14 mouse cellular contexts compared by ENCODE assay signal in the genomic region with DNA sequence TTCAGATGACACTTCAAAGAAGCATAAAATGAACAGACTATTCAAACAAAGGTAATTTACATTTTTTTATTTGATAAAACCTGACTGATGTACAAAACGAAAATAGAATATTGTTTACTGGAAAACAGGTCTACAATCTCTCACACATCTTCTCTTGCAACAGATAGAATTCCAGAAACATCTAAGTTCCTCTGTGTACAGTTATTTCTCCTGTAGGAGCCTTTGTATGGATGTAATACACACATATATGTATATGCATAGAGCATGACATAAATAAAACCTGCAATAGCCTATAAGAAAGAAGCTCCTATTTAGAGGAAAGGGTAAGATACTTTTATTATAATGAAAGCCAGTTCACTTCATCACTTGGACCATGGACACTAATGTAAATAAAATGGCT.
DNase-seq lines count a peak whose midpoint lies in the region; ATAC-seq and TF ChIP-seq lines count a peak whose summit lies in the region.
"Had no signal": no experiment of that assay in that cellular context is flagged by ENCODE, and none has a peak within 500 bp of the region (broad histone marks: within the 10 kb centered on the region; RNA-seq: fewer than 3 reads in every experiment).

No protein-coding gene starts in this region.

- peak overlapping the region; percentile 92 for H3K9ac ChIP-seq in forebrain, embryonic 14.5 days (ENCODE audit: low read length)
- H3K9ac ChIP-seq in hindbrain, postnatal 0 days (replicated peaks; ENCODE audit: low read length) = peak overlapping the region; percentile 61; the same call in 1 of the 2 replicates
- H3K9ac ChIP-seq in neural tube, embryonic 13.5 days = peak overlapping the region; percentile 83
- H3K9ac ChIP-seq: lung, embryonic 15.5 days had no signal

- no peaks in the 10 kb centered on the region for H3K4me1 ChIP-seq in forebrain, embryonic 14.5 days (ENCODE audit: control insufficient read depth, insufficient read depth, low read length)
- no peaks in the 10 kb centered on the region for H3K4me1 ChIP-seq in hindbrain, postnatal 0 days (ENCODE audit: insufficient read depth, low read length)
- H3K4me1 ChIP-seq in neural tube, embryonic 13.5 days (replicated peaks) = no peaks in the 10 kb centered on the region; the same call in 1 of the 2 replicates

- peak overlapping the region; percentile 83 for H3K4me3 ChIP-seq in left cerebral cortex, adult 2 months
- peak overlapping the region; percentile 78 for H3K4me3 ChIP-seq in forebrain, embryonic 14.5 days (ENCODE audit: low read depth, low read length)
- H3K4me3 ChIP-seq in hindbrain, postnatal 0 days (ENCODE audit: low read length) = peak overlapping the region; percentile 43
- H3K4me3 ChIP-seq in neural tube, embryonic 13.5 days = peak overlapping the region; percentile 63
- H3K4me3 ChIP-seq: erythroblast, embryonic 14.5 days; gastrocnemius, adult 2 months; lung, embryonic 15.5 days had no signal

- WGBS in forebrain, embryonic 14.5 days = 0% methylated on average over 1 of the region's 1 CpGs
- WGBS in hindbrain, postnatal 0 days = 4% methylated on average over 1 of the region's 1 CpGs
- WGBS in neural tube, embryonic 13.5 days = 2% methylated on average over 1 of the region's 1 CpGs

- ATAC-seq in forebrain, embryonic 14.5 days = no peak
- no peak for ATAC-seq in hindbrain, postnatal 0 days
- no peak for ATAC-seq in neural tube, embryonic 13.5 days (ENCODE audit: low read depth)

- TF ChIP-seq CTCF in left cerebral cortex, adult 2 months (IDR thresholded peaks at IDR 0.05) = no peak
- TF ChIP-seq CTCF in hindbrain, postnatal 0 days (IDR thresholded peaks at IDR 0.05; ENCODE audit: low read depth) = no peak

- H3K27ac ChIP-seq in left cerebral cortex, adult 2 months = peak overlapping the region; percentile 80
- peak overlapping the region; percentile 89 for H3K27ac ChIP-seq in forebrain, embryonic 14.5 days (ENCODE audit: low read depth, low read length)
- peak overlapping the region; percentile 83 for H3K27ac ChIP-seq in hindbrain, postnatal 0 days
- peak overlapping the region; percentile 84 for H3K27ac ChIP-seq in neural tube, embryonic 13.5 days (replicated peaks)
- H3K27ac ChIP-seq: gastrocnemius, adult 2 months; lung, embryonic 15.5 days had no signal

- H3K36me3 ChIP-seq in forebrain, embryonic 14.5 days (ENCODE audit: control insufficient read depth, insufficient read depth, low read length) = peaks cover 68% of the 10 kb centered on the region
- peaks cover 5% of the 10 kb centered on the region; the same call in 1 of the 2 replicates for H3K36me3 ChIP-seq in hindbrain, postnatal 0 days (ENCODE audit: insufficient read depth, low read length)
- H3K36me3 ChIP-seq in neural tube, embryonic 13.5 days = peaks cover 26% of the 10 kb centered on the region
- H3K36me3 ChIP-seq: lung, embryonic 15.5 days had no signal

- intact Hi-C loops in left cerebral cortex, adult 2 months (cut with DNase I) = no loop called here
- intact Hi-C loops in left cerebral cortex, postnatal 25 days (cut with DNase I) = loop anchor here (5.0 kb wide), 2 partner anchors 323 to 488 kb away; a partner anchor contains a TSS

- H3K4me2 ChIP-seq in forebrain, embryonic 14.5 days (ENCODE audit: low read length) = peak overlapping the region; percentile 83
- peak overlapping the region; percentile 89 for H3K4me2 ChIP-seq in hindbrain, postnatal 0 days (ENCODE audit: low read depth, low read length)
- peak overlapping the region; percentile 92 for H3K4me2 ChIP-seq in neural tube, embryonic 13.5 days
- H3K4me2 ChIP-seq: lung, embryonic 15.5 days had no signal

- no peak for DNase-seq in left cerebral cortex, adult 2 months (ENCODE audit: extremely low spot score in 1 of 2, low spot score in 2 of 2)
- DNase-seq in left cerebral cortex, adult 8-10 months (ENCODE audit: low spot score in 2 of 2) = no peak
- peak; percentile 47 for DNase-seq in forebrain, embryonic 14.5 days (ENCODE audit: low spot score)
- no peak for DNase-seq in hindbrain, postnatal 0 days (ENCODE audit: low spot score)
- no peak for DNase-seq in kidney, adult 8-10 months
- no peak for DNase-seq in spleen, postnatal 36 days (ENCODE audit: low spot score in 2 of 2)
- DNase-seq in left cerebral cortex, postnatal 25 days (ENCODE audit: low spot score in 2 of 2) = no peak
- DNase-seq: adrenal gland, postnatal 36 days; gastrocnemius, adult 2 months; liver had no signal

- no peaks in the 10 kb centered on the region for H3K9me3 ChIP-seq in forebrain, embryonic 14.5 days (replicated peaks; ENCODE audit: control insufficient read depth, low read length)
- H3K9me3 ChIP-seq in hindbrain, postnatal 0 days (ENCODE audit: low read length) = no peaks in the 10 kb centered on the region
- H3K9me3 ChIP-seq in neural tube, embryonic 13.5 days = no peaks in the 10 kb centered on the region
- H3K9me3 ChIP-seq: G1E; lung, embryonic 15.5 days had no signal

- H3K27me3 ChIP-seq in forebrain, embryonic 14.5 days (replicated peaks; ENCODE audit: control insufficient read depth, insufficient read depth, low read length) = no peaks in the 10 kb centered on the region
- H3K27me3 ChIP-seq in hindbrain, postnatal 0 days (ENCODE audit: insufficient read depth, low read length) = no peaks in the 10 kb centered on the region
- no peaks in the 10 kb centered on the region for H3K27me3 ChIP-seq in neural tube, embryonic 13.5 days
